Mouse (Mus musculus) cerebellum, postnatal 36 days (tissue): Measurements from ENCODE around the gene Nrip2.
"Not testable (repeated sequence)": the region's sequence is repeated elsewhere in the genome, so short reads cannot be mapped to it uniquely, and the experiment has no call there.

Source experiments
- DNase-seq, 2 experiments: peaks; one replicate each; pipeline ENCODE4 v3.0.0; 2021 to 2022; ENCODE audit warnings: mixed read lengths in 2 of 2

Gene Nrip2

GRCm38 (mm10) chr6:128398996-128399395 is at the start of gene Nrip2:
Gene Nrip2, plus strand, starts transcription at chr6:128399296.
- DNase-seq, result no peak

GRCm38 (mm10) chr6:128349711-128350110 is 49.4 kb upstream of the Nrip2 start:
- DNase-seq, result no peak

DNA sequence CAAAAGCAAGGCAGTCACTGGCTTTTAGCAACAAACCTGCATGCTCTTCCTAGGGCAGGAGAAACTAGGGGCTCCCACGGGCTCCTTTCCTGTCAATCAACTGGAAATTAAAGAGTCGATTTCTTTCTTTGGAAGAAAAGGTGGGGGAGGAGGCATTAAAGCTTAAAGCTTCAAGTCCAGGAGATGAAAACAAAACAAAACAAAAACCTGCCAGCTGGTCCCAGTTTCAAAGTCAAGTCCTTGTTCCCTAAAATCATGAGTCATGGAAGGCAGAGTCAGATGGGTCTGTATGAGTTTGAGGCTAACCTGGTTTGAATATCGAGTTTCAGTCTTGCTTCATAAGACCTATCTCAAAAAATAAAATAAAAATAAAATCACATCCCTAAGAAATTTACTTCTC is 45.0 kb upstream of the Nrip2 start:
- no peak for DNase-seq

DNA sequence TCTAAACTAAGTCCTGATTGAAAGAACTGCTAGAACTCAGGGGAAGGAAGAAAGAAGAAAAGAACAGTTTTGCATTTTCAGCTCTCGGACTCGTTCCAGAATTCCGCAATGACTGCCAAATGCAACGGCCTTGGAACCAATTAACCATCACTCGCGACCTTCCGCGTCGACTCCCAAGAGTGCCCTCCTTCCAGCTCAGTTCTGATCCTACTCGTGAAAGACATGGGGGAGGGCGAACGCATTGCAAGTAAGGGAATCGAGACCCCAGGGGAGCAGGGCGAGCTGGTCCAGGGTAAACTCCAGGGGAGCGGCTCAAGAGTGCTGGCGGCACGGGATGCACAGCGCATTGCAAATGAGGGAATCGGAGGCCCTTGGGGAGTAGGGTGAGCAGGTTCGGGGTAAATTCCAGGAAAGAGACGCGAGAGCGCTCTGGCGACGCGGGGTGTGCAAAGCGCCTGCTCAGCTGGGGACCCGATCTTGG is 43.9 kb upstream of the Nrip2 start:
- DNase-seq, result peak; percentile 41 to 47

DNA sequence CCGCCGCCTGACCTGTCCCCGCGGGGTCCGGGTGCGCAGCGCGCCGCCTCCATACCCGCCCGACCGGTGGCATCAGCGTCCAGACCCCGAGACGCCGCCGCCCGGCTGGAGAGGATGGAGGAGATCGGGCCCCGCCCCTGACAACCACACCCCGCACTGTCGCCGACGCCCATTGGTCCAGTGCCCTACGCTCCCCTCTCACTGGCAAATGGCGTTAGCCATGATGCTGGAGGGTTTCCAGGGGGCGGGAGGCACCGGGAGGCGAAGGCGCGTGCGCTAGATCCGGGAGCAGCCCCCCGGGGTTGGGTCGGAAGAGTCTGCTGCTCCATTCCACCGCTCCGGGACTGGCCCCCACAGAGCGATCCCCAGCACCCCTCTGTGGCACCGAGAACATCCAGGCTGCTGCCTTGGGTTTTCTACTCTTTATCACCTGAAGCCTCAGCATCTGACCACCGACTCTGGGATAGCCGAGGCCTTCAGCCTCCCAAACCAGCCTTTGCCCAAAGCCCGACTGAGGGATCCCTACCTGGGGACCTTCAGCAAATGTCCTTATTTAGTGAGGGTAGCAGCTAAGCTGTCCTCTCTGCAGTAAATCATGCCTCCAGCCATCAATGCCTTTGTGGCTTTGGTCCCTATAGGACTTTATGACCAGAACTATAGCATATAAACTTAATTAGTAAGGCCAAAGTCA is 43.2 kb upstream of the Nrip2 start, which contains the start of gene Tulp3:
Gene Tulp3, minus strand, starts transcription at position 126 of the 691 bp plus-strand sequence.
- peak; percentile 97 to 99 for DNase-seq

DNA sequence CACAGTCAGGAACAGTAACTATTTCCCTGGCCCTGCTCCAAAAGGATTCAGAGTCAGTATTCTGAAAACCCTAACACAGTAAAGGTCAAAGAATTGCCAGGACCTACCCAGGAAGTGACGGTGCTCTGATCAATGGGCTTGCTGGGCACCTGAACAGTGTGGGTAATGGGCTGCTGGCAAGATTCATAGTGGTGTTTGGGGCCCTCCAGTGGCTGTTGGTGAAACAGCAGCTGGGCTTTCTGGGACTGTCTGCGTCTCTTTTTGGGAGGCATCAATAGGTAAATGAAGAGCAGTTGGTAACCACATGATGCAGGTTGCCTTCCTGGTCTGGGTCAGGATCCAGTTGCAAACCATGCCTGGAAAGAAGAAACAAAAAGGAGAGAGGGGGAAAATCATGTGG is 40.1 kb upstream of the Nrip2 start:
- peak; percentile 67 to 75 for DNase-seq

DNA sequence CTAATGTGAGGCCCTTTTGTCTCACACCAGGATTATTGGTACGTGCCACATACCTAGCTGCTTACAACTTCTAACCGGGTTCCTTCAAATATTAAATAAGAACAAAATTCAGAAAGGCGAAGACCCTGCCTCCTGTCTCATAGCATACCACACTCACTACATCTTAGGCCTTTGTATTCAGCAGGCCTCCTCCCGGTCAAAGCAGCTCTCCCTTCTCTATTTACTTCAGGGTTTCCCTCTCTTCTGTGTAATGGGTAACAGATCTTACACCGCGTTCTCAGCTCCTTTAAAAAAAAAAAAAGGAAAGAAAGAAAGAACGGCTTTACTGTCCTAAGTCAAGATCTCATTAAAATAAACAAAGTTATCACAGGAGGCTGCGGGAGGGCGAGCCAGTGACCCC is 37.2 kb upstream of the Nrip2 start:
- DNase-seq, result no peak

GRCm38 (mm10) chr6:128362381-128363006 is 36.6 kb upstream of the Nrip2 start, which contains the start of the genes Rhno1 and Foxm1:
Gene Rhno1, minus strand, starts transcription at chr6:128362911.
Gene Foxm1, plus strand, starts transcription at chr6:128362967.
- peak; percentile 81 to 83 for DNase-seq

GRCm38 (mm10) chr6:128363007-128363825 is 35.9 kb upstream of the Nrip2 start:
- no peak for DNase-seq

GRCm38 (mm10) chr6:128364721-128365120 is 34.4 kb upstream of the Nrip2 start:
- no peak for DNase-seq

GRCm38 (mm10) chr6:128366466-128366865 is 32.6 kb upstream of the Nrip2 start:
- no peak for DNase-seq

- DNase-seq, result no peak
Observed at GRCm38 (mm10) chr6:128370040-128370439, 29.1 kb upstream of the Nrip2 start.

- no peak for DNase-seq
Observed at GRCm38 (mm10) chr6:128375192-128375591, 23.9 kb upstream of the Nrip2 start, which contains the start of the genes Tex52 and Gm44596. Gene Tex52, plus strand, starts transcription at chr6:128375456. Gene Gm44596, plus strand, starts transcription at chr6:128375503.

GRCm38 (mm10) chr6:128376371-128377085 is 22.6 kb upstream of the Nrip2 start:
- DNase-seq, result no peak

- DNase-seq, result no peak
Observed at GRCm38 (mm10) chr6:128379636-128380035, 19.5 kb upstream of the Nrip2 start.

- DNase-seq, result not testable (repeated sequence)
Observed at GRCm38 (mm10) chr6:128380594-128381167, 18.4 kb upstream of the Nrip2 start.

GRCm38 (mm10) chr6:128381254-128381653 is 17.8 kb upstream of the Nrip2 start:
- no peak for DNase-seq

GRCm38 (mm10) chr6:128383752-128384151 is 15.3 kb upstream of the Nrip2 start:
- no peak for DNase-seq

GRCm38 (mm10) chr6:128385026-128385425 is 14.1 kb upstream of the Nrip2 start:
- DNase-seq, result no peak

DNA sequence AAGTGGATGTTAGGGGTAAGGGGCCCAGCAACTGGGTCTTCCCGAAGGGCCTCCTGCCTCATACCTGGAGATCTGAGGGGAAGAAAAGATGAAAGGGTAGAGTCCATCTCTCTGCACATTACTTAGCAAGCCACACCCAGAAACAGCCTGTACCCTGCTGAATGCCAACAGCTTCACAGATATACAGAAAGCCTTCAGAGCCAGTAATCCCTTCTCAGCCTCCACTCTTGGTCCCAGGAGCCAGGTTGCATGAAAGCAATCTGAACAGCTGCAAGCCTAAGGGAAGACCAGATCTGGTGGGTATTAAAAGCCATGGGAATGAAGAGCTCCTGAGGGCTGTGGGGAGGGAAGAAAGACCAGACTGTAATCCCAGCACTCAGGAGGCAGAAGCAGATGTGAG is 9.9 kb upstream of the Nrip2 start:
- DNase-seq, result no peak

- DNase-seq, result no peak
Observed at GRCm38 (mm10) chr6:128390683-128391082, 8.4 kb upstream of the Nrip2 start.
